Mouse (Mus musculus): ENCODE measurements around the gene Clmp.
"Not testable (repeated sequence)": the region's sequence is repeated elsewhere in the genome, so short reads cannot be mapped to it uniquely, and the experiment has no call there.

Gene Clmp

DNA sequence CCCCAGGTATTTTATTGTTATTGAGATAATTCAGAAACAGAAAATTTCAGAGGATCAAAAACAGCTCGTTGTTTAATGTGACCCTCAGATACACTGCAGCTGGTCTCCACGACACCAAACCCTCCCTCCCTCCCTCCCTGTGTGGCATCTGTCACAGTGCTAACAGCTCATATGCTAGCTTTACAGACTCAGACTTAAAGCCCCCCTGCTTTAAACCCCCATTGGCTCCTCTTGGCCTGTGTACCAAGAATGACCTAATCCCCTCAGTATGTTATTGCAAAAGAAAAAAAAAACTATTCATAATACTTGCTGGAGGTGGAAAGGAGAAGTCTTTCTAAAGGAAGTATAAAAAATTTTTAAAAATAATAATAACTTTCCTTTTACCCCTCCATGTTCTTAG lies 46.5 kb downstream of the Clmp start:
- no peak for DNase-seq

DNA sequence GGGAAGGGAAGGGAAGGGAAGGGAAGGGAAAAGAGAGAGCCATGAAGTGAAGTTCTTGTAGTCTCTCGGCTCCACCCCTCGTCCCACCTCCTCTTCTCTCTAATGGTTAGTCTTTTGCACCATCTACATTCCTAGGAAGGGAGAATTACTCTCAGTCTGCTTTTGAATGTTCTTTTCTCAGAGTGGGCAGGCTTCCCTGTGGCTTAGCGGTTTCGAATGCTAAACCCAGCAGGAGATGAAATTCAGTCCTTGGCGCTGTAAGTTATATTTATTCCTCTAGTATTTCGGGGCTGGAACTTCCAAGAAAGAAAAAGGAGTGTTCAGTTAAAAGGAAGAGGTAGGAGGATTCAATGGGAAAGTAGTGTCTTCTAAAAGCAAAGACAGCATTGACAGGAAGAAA lies 51.4 kb downstream of the Clmp start:
- no peak for DNase-seq

DNA sequence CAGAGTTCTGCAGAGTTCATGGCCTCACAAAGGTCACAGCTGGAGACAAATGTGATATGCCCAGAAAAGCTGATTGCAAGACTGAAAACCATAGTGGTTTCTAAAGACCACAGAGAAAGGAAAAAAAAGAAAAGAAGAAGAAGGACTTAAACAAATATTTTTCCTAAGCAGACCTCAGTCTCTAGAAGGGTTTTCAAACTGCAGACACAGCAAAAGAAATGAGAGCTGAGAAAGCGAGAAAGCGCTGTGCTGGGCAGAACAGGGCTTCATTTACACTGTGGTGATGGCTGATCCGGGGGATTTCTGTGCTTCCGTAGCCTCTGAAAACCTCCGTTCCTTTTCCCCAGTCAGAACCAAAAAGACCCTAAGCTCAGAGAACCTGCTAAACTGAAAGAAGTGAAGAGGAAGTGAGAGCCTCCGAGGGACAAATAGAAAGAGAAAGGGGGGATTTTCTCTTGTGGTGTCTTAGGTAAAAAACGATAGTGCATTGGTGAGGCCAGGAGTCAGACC lies 57.8 kb downstream of the Clmp start:
- DNase-seq, result no peak

DNA sequence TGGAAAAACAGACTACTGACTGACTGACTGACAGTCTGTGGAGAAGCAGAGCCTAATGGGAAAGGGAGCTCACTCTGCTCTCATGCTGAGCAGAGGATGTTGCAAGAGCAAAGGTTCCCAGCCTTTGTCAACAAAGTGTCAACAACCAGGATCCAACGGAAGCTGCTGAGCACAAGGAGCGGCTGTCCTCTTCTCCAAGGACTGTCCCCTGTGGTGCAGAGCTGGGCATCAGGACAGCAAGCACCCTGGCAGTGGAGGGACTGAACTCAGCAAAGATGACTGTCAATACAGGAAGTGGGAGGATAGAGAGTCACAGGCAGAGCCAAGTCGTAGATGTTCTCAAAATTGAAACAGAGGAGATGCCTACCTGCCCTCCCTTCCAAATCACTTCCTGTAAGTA lies 58.5 kb downstream of the Clmp start:
- no peak for DNase-seq

DNA sequence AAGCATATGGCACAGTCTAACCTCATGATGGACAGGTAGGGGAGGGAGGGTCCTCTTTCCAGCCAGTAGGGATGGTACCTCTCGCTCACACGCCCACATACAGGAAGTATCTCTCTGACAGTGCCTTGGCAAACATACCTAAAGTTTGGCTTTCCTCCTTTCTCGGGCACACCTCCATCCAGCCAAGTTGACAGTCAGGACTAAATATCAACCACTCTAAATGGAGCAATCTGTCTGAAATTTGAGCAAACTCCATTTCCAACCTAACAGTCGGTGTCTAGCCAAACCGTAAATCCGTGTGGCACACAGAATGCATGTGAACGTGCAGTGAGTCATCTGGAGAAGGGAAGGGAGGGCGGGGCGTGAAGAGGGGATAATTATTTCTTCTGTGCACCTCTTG lies 61.0 kb downstream of the Clmp start:
- peak; percentile 52 for DNase-seq

DNA sequence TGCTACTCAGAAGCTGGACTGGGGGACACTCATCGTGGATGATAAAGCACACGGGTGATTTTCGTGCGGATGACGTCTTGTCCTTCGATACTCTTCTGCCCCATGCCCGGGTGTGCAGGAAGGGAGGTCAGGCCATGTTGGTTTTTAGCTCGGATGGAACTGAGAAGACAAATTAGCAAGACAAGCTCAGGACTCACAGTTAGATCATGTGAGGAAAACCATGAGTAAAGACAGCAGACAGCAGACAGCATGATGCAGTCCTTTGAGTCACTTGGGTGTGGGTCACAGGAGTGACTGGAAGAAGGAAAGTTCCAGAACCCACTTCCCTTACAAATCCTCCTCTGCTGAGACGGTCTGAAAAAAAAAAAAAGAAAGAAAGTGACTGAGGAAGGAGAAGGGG lies 61.5 kb downstream of the Clmp start:
- DNase-seq, result no peak

DNA sequence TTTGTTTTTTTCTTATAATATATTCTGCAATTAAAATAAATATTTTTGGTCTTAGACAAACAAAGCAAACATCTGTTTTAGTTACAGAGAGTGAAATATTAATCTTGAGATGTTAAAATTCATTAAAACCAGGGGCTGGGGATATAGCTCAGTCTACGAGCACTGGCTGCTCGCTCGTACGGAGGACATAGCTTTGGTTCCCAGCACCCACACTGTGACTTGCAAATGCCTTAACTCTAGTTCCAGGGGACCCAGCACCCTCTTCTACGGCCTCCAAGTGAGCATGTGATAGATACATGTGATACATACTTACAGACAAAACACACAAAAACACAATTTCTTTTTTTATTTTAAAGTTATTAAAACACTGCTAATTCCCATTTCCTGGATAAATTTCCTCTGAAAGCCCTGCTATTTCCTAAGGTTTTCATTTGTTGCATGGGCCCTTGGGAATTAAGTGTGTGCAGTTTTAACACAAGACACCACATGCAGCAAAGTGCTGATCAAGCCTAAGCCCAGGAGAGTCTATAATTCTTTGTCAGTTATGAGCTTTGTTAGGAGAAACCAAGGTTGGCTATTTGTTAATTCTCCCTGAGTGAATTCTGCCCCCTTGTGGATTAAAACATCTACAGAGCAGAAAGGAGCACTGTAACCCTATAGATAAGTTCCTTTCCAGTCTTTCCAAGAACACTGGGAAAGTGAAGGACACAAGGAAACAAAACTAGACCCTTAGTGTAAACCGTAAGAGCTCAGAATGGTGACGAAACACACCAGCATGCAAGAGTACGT lies 64.3 kb downstream of the Clmp start:
- DNase-seq, result peak; percentile 57

DNA sequence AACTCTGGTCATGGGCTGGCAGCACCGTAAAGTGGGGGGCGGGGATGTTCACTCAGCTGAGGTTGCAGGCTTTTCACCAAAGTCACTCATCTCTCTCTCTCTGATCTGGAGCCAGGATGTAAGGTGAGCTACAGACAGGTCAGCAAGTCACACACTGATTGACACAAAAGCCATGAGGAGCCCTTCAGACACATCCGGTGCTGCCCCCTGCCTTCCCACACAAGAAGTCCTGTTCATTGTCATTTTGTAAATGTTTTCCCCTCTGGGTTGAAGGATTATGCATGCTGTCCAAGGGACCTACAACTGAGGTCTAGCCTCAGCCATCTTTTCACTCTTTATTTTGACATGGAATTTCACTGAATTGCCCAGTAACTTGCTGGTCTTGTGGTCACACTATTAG lies 66.0 kb downstream of the Clmp start:
- no peak for DNase-seq

DNA sequence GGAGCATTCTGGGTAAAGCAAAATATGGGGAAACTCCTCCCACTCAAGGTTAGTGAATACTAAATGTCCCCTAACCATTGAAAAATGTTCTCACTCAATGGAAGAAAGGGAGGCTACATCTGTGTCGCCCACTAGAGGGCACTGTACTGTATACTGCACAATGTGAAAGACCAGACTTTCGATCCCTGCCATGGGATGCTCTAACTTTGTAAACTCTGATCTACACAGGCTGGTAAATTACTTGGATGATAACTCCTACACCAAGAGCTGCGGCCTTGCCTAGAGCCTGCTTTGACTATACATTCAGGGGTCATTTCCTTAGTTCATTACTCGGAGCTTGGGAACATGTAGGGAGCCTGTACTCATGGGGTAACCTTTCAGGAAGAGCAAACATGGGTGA lies 70.6 kb downstream of the Clmp start:
- DNase-seq, result peak; percentile 63

DNA sequence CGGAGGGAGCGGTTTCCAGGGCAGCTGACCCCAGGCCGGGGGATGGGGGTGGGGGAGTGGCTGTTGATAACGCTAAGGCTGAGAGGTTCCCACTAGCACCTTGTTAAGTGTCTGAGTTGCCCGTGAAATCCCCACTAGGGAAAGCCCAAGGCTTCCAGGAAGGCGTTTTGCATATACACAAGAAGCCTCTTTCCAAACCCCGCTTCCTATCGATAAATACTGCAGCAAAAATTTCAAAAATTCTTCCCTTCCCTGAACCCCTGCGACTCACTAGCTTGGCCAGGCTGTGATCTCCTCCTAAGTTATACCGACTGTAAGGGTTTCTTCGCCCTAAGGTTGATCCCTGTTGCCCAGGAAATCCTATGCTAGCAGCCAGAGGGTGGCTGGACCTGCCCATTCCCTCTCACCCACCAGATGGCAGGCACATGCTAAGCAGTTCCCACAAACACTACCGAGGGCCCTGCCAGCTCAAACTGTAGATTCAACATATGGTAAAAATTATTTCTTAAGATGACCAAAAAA lies 71.4 kb downstream of the Clmp start:
- peak; percentile 85 for DNase-seq

DNA sequence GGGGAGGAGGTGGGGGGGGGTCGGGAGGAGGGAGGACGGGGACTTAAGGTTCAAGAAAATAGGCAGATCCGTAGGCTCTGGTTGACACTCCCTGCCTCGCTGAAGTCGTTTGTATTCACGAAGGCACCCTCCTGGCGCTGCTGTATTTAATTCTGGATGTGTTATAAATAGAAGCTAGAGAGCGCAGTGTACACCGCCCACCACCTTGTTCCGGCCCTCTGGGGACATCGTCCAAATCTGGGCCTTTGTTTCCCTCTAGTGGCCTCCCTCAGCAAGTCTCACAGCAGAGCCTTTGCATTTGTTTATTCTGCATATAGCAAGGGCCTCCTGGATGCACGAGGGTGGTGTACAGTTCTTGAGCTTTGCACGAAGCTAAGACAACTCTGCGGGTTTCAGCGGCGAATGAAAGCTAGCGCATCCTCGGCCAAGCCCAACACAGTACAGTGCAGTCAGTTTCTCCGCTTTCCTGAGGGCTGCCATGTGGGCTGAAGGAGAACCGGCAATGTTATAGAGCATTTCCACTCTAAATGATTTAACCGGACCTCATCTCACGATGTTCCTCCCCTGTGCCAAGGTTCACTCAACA lies 72.0 kb downstream of the Clmp start:
- peak; percentile 88 for DNase-seq

DNA sequence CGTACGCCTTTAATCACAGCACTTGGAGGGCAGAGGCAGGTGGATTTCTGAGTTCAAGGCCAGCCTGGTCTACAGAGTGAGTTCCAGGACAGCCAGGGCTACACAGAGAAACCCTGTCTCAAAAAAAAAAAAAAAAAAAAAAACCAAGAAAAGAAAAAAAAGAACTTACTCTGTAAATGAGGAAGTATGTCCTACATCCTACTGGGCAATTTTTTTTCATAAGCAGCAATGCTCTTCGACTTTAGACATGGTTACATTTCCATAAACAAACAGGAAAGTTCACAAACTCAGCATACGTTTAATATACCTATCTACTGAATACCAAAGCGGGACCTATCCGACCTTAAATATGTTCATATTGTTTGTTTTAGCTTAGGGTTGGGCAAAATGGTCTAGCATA lies 76.6 kb downstream of the Clmp start:
- DNase-seq, result no peak

DNA sequence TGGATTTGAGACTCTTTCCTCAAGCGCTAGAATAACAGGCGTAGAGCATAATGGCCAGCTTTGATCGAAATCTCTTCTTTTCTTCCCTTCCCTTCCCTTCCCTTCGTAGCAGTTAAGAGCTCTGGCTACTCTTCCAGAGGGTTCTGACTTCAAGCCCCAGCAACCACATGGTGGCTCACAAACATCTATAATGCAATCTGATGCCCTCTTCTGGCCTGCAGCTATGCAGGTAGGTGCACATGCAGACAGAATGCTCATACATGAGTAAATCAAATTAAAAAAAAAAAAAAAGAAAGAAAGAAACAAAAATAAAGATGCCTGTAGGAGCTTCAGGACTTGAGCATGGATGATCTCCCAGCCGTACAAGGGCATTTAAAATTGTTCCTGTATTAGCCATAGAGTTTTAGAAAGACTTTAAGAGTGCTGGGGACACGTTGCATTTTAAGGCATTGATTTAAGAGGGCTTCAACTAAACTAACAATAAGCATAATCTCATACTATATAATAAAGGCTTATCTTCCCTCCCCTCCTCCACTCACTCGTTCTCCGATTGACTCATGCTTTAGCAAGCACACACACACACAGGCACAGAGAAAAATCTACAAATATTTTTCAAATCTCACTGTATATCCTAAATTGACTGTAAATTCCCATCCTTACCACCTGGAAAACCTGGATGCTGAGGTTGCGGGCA lies 79.3 kb downstream of the Clmp start:
- no peak for DNase-seq

DNA sequence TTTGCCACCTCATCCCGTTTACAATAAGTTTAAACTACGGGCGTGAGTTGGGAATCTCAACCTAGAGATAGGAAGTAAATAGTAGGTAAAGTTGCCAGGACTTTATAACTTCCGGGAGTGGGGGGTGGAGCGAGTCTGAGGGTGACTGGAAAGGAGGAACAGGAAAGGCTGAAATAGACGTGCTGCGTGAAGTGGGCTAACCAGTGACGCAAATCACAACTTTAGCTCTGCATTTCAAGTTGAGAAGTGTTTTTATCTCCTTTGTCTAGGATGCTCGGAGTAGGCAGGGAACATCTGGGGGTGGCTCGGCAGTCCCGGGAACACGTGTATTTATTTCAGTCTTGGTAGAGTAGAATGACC lies 79.8 kb downstream of the Clmp start:
- DNase-seq, result no peak

DNA sequence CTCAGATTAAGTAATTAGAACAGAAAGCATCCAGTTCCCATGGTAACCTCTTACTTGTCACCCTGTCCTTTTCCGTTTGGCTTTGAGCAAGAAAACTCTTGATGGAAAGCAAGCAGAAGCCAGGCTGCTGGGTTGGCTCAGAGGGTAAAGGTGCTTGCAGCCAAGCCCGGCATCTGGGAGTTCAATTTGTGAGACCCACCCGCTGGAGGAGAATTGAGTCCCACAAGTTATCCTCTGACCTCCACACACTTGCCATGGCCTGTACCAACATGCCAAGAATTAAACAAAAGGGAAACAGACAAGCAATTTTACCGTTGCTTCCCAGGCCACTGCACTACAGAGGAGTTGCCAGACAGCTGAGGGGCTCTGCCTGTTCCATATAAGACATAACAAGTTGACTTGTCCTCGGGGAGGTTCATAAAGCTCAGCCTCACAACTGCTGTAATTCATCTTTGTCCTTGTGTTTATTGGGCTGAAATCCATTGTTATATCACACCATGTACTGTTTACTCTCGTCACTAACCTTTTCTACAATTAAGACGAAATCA lies 80.4 kb downstream of the Clmp start:
- DNase-seq, result no peak

DNA sequence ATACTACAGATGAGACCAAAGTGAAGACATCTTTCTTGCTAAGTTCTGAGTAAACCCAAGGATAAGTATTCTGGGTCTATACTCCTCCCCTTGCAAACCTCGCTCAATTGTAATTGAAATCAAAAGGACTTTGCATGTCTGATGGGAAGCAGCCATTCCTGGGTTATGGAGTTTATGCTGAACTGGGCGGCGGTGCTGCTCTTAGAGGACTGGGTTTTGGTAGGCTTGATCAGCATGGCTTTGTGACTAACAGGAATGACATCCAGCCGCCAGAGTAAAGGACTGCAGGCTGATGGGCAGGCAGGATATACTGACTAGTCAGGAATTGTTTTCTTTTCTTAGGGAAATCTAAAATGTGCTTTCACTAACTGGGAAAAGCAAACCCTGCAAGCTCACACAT lies 82.2 kb downstream of the Clmp start:
- no peak for DNase-seq

DNA sequence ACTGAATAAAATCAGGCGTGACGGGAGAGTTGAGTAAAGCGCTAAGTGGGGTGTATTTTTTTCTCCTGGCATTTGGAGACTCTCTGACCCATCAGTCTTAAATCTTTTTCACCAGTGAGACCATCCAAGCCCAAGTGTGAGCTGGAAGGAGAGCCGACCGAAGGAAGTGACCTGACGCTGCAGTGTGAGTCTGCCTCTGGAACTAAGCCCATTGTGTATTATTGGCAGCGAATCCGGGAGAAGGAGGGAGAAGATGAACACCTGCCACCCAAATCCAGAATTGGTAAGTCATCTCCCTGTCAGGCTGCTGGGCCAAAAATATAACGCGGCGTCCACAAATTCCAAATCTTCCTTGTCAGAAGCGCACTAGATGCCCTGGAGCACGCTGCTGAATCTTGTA lies 86.5 kb downstream of the Clmp start:
- peak; percentile 92 for DNase-seq

DNA sequence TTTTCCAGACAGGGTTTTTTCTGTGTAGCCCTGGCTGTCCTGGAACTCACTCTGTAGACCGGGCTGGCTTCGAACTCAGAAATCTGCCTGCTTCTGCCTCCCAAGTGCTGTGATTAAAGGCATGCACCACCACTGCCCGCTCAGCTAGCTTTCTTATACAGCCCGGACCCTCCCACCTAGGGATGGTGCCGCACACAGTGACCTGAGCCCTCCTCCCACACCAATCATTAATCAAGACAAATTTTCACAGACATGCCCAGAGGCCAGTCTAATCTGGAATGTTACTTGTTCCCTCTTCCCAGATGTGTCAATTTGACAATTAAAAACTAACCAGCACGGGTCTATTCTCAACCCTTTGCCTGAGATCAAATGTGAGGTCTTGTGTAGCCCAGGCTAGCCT lies 87.4 kb downstream of the Clmp start:
- DNase-seq, result not testable (repeated sequence)

DNA sequence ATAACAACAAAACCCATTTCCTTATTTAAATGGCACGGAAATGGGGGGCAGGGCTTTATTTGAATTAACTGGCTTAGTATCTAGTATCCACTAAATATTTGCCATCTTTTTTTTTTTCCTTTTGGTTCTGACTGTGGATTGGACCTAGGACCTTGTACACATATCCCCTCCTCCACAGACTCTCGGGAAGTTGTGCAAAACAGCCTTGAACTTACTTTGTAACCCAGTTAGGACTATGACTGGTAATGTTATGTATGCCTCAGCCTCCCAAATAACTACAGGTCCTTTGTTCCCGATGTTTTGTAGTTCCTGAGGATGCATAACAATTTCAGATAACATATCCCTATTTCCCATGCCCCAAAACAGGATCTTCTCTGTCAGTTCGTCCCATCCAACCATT lies 88.1 kb downstream of the Clmp start:
- no peak for DNase-seq

DNA sequence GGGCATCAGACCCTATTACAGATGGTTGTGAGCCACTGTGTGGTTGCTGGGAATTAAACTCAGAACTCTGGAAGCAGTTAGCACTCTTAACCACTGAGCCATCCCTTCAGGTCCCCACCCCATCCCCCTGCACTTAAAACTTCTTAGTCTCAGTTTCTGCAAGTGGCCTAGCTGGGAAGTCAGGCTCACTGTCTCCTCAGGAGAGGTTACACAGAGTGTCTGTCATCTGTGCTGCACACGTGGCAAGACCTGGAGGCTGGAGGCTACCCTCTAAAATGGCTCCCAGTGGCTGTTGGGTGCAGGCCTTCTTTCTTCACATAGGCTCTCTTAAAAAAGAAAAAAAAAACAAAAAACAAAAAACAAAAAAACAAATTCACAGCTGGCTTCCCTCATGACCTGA lies 90.3 kb downstream of the Clmp start:
- no peak for DNase-seq

DNA sequence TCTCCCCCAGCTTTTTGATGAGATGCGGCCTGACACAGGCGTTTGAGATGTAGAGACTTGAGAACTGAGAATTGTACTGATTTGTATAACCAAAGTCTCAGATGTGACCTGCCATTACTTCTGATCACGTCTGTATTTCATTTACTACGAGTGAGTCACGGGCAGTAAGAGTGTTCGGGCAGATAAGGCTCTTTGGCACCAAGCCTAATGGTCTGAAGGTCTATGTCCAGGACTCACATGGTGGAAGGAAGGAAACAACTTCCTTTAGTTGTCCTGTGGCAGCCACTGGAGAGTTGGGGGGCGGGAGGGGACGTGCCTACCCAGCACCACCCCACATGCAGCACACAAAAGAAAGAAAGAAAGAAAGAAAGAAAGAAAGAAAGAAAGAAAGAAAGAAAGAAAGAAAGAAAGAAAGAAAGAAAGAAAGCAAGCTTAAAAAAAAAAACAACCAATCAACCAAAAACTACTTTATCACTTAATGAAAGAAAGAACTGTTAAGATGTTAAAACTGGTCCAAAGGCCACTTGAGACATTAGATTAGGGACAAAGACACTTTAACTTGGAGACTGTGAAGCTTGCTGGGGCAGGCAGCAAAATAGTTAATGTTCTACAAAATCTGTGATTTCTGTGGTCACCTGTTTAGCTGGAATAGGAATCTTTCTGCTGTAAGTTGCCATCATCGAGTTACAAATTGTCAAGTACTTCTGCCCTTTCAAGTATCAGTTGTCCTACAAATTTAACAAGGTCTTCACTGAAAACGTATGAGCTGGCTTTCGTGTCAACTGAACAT lies 90.9 kb downstream of the Clmp start:
- DNase-seq, result no peak

DNA sequence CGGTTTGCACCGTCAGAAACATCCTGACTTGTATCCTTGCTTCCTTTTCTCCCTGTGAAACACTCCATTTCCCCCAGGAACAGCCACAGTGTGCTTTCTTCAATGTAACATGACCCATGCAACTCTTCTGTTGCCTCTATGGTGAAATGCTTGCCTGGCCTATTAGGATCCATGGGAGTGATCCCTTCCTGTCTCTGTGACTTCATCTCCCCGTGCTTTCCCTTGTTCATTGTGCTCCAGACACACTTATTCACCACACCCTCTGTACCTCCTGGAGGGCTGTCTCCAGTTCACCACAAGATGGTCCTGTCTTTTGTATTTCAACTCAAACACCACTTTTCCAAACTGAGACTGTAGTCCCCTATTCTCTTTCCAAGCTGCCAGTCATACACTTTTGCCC lies 94.3 kb downstream of the Clmp start:
- DNase-seq, result no peak

Measured in cerebellum, adult 9-11 months (tissue).